ENCODE assay signal across 10 mouse cellular contexts in the genomic region with DNA sequence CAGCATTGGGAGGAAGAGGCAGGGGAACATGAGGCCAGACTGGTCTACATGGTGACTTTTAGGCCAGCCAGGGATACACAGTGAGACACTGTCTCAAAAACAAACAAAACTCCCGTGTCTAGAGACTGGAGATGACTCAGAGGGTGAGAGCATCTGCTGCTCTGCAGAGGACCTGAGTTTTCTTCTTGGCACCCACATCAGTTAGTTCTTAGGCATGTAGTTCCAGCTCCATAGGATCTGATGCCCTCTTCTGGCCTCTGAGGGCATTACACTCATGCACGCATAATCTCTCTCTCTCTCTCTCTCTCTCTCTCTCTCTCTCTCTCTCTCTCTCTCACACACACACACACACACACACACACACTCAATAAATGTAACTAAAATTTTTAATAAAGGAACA. TPM values are rescaled to one million over a fixed set of nuclear protein-coding genes. Genes with fewer than 3 reads are reported as not detected.
DNase-seq lines count a peak whose midpoint lies in the region; ATAC-seq and TF ChIP-seq lines count a peak whose summit lies in the region.
"Had no signal": no experiment of that assay in that cellular context is flagged by ENCODE, and none has a peak within 500 bp of the region (broad histone marks: within the 10 kb centered on the region; RNA-seq: fewer than 3 reads in every experiment).

No protein-coding gene starts in this region.

- no peak for TF ChIP-seq EP300 in CH12.LX (IDR thresholded peaks at IDR 0.05; ENCODE audit: low read length)

- no peaks in the 10 kb centered on the region for H3K79me2 ChIP-seq in CH12.LX (replicated peaks; ENCODE audit: control insufficient read depth, extremely low read depth, insufficient read depth, poor library complexity, severe bottlenecking)

- peaks cover 0 to 3% of the 10 kb centered on the region in 2 experiments; a peak in 1 of 4 replicates for H3K4me1 ChIP-seq in CH12.LX (ENCODE audit: control insufficient read depth in 1 of 2, insufficient read depth in 2 of 2)

- H3K9me3 ChIP-seq in CH12.LX (replicated peaks; ENCODE audit: low read length), result no peaks in the 10 kb centered on the region

- TF ChIP-seq POLR2A in CH12.LX (IDR thresholded peaks at IDR 0.05; ENCODE audit: low read depth, low read length), result no peak

- no peak for ATAC-seq in inflammation-experienced regulatory T-cells, adult 6 months
- ATAC-seq: forebrain, embryonic 16.5 days had no signal

- H3K36me3 ChIP-seq in CH12.LX (replicated peaks in 1 of 2; ENCODE audit: control insufficient read depth in 1 of 2, insufficient read depth in 1 of 2, low read length in 1 of 2), result no peaks in the 10 kb centered on the region

- peak; percentile 11 to 28 for DNase-seq in adrenal gland, postnatal 36 days
- no peak for DNase-seq in adrenal gland, adult (ENCODE audit: inconsistent age in 2 of 2, low spot score in 1 of 2)
- peak; percentile 11 to 24 for DNase-seq in layer of hippocampus, postnatal 10 days (ENCODE audit: low spot score in 2 of 2)
- no peak for DNase-seq in layer of hippocampus, adult 9-11 months
- peak; percentile 50 for DNase-seq in CH12.LX (ENCODE audit: extremely low read depth)
- DNase-seq in forelimb bud, embryonic 11.5 days (ENCODE audit: low read depth, low spot score), result peak; percentile 11
- no peak for DNase-seq in frontal cortex, postnatal 25 days (ENCODE audit: low spot score in 2 of 2)

- H3K27ac ChIP-seq in CH12.LX (ENCODE audit: insufficient read depth, low read depth), result no peak overlapping the region

- peaks cover under 1% of the 10 kb centered on the region for H3K27me3 ChIP-seq in CH12.LX (replicated peaks)

- in situ Hi-C loops in CH12.LX (cut with MboI; ENCODE audit: low pct_ligation_motif_present, low pct_unique_long_range_greater_than_20kb, low sequenced_read_pairs), result loop anchor here (5.0 kb wide), 1 partner anchor 84 kb away; no protein-coding TSS in a partner anchor

- no peak overlapping the region for H3K4me2 ChIP-seq in CH12.LX (ENCODE audit: insufficient read depth, low read depth, poor library complexity, severe bottlenecking)

- TF ChIP-seq CTCF in CH12.LX (conservative IDR thresholded peaks at IDR 0.05 in 1 of 2, IDR thresholded peaks at IDR 0.05 in 1 of 2; ENCODE audit: low read depth in 2 of 2, low read length in 2 of 2), result peak; percentile 59 to 72; a peak in 3 of 4 replicates

- TF ChIP-seq RAD21 in CH12.LX (IDR thresholded peaks at IDR 0.05; ENCODE audit: low read depth, low read length), result peak; percentile 61

- no peak overlapping the region for H3K4me3 ChIP-seq in CH12.LX (replicated peaks in 1 of 3; ENCODE audit: low read depth in 2 of 3, low read length in 2 of 3, poor library complexity in 1 of 3)

- dilution Hi-C loops in CH12.LX (cut with MboI; ENCODE audit: extremely low pct_ligation_motif_present, extremely low pct_unique_long_range_greater_than_20kb, low sequenced_read_pairs), result no loop called here

- H3K9ac ChIP-seq in CH12.LX (ENCODE audit: insufficient read depth, low read depth), result no peak overlapping the region

TF ChIP-seq in CH12.LX, 34 proteins besides CTCF, POLR2A, EP300 and RAD21:
- TF ChIP-seq TCF12 (IDR thresholded peaks at IDR 0.05; ENCODE audit: low read depth, low read length), result no peak
- peak; percentile 84 for TF ChIP-seq SMC3 (IDR thresholded peaks at IDR 0.05; ENCODE audit: low read depth, low read length)
- peak; percentile 21; the same call in 1 of the 2 replicates for TF ChIP-seq ZC3H11A (IDR thresholded peaks at IDR 0.05; ENCODE audit: low read depth, low read length)
- no peak for TF ChIP-seq CHD2 (IDR thresholded peaks at IDR 0.05; ENCODE audit: low read length)
- no peak for TF ChIP-seq KAT2A (IDR thresholded peaks at IDR 0.05; ENCODE audit: insufficient replicate concordance, low read length)
- TF ChIP-seq IRF4 (IDR thresholded peaks at IDR 0.05; ENCODE audit: low read depth, low read length), result no peak
- TF ChIP-seq JUN (IDR thresholded peaks at IDR 0.05; ENCODE audit: insufficient read depth, low read depth, low read length), result no peak
- TF ChIP-seq POLR2AphosphoS2 (IDR thresholded peaks at IDR 0.05; ENCODE audit: low read depth, low read length), result no peak
- no peak for TF ChIP-seq ZMIZ1 (IDR thresholded peaks at IDR 0.05; ENCODE audit: low read depth, low read length)
- TF ChIP-seq MXI1 (IDR thresholded peaks at IDR 0.05; ENCODE audit: low read depth, low read length), result no peak

RNA-seq across cellular contexts. Expression of a gene that starts 7.6 kb away (rescaled TPM):
- total RNA-seq in adrenal gland, postnatal 36 days (2021), result not detected
- not detected for total RNA-seq in layer of hippocampus, postnatal 10 days (2021)
- total RNA-seq in CH12.LX (2012; rRNA removed), result not detected in 2 replicates
- total RNA-seq in CH12.LX (2014; rRNA removed), result not detected in 2 replicates
- not detected in 2 replicates for polyA plus RNA-seq in CH12.LX (2012; ENCODE audit: insufficient read length, low read depth)
- polyA plus RNA-seq in inflammation-experienced regulatory T-cells, adult 6 months (2017; shearing (Covaris generic)), result not detected
- total RNA-seq: layer of hippocampus, postnatal 25 days had no signal
- polyA plus RNA-seq: forebrain, embryonic 16.5 days had no signal

RNA-seq across cellular contexts. Expression of a gene that starts 26.2 kb away (rescaled TPM):
- under 1 TPM in 1 of 2 experiments, not detected in 1; 0.40 TPM for total RNA-seq in adrenal gland, postnatal 36 days (2021)
- 10 to 100 TPM; 16.6 to 17.2 TPM for total RNA-seq in layer of hippocampus, postnatal 10 days (2021)
- not detected in 2 replicates for total RNA-seq in CH12.LX (2012; rRNA removed)
- not detected in 2 replicates for total RNA-seq in CH12.LX (2014; rRNA removed)
- polyA plus RNA-seq in CH12.LX (2012; ENCODE audit: insufficient read length, low read depth), result not detected in 2 replicates
- polyA plus RNA-seq in inflammation-experienced regulatory T-cells, adult 6 months (2017; shearing (Covaris generic)), result not detected

RNA-seq across cellular contexts. Expression of a gene that starts 54.1 kb away (rescaled TPM):
- total RNA-seq in adrenal gland, postnatal 36 days (2021), result under 1 TPM; 0.10 to 0.20 TPM
- total RNA-seq in layer of hippocampus, postnatal 10 days (2021), result under 1 TPM; 0.16 to 0.31 TPM
- total RNA-seq in CH12.LX (2012; rRNA removed) (not detected in 2 replicates), CH12.LX (2014; rRNA removed) (not detected in 2 replicates)
- not detected in 2 replicates for polyA plus RNA-seq in CH12.LX (2012; ENCODE audit: insufficient read length, low read depth)
- 10 to 100 TPM; 11.0 to 24.6 (median 12.1) TPM for polyA plus RNA-seq in inflammation-experienced regulatory T-cells, adult 6 months (2017; shearing (Covaris generic))
- polyA plus RNA-seq: forebrain, embryonic 16.5 days had no signal

Comparison
In these comparisons a context has a peak if more than half of its experiments do, and no peak if none do; other contexts are left out.
1. DNase-seq: peak in adrenal gland, postnatal 36 days (2 of 2), layer of hippocampus, postnatal 10 days (2 of 2), CH12.LX (single experiment) and forelimb bud, embryonic 11.5 days (single experiment); none in adrenal gland, adult (0 of 2), layer of hippocampus, adult 9-11 months (single experiment) and frontal cortex, postnatal 25 days (0 of 2).
2. RNA of a gene that starts 26.2 kb away (total RNA-seq): 16.6 to 17.2 TPM in layer of hippocampus, postnatal 10 days; 0.40 TPM in adrenal gland, postnatal 36 days and not detected in CH12.LX; every median in the first group is over 10 times any median in the second.